Mouse (Mus musculus) adrenal gland, postnatal 36 days (tissue): ENCODE measurements at regions not wholly inside any gene's neighbourhood (a gene's known extent, or its start where the extent isn't known, plus 50 kb on each side); places are given as distances from the start of the nearest gene placed in this dataset.

ENCODE experiments used
- DNase-seq, 2 experiments: peaks; one replicate each; pipeline ENCODE4 v3.0.0; 2021; ENCODE audit warnings: mixed read lengths in 1 of 2

DNA sequence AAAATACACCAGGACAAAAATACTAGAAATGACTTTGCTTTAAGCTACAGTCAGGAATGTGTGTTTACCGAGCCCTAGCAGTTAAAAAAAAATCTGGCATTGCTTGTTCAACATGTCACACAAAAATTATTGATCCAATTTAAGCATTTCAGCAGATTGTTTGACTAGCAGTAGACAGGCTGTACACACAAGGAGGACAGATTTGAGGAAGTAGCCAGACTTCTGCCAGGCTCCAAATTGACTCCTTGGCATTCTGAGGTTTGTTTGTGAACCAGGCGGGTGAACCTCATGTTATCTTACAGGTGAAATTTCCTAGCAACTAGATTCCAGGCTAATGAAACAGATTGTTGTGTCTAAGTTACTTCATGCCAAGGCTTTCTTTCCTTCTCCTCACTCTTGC is 348.8 kb downstream of the Hs3st3b1 start:
- DNase-seq: no peak

GRCm38 (mm10) chr11:63583321-63583720 is 338.8 kb downstream of the Hs3st3b1 start:
- DNase-seq: no peak

DNA sequence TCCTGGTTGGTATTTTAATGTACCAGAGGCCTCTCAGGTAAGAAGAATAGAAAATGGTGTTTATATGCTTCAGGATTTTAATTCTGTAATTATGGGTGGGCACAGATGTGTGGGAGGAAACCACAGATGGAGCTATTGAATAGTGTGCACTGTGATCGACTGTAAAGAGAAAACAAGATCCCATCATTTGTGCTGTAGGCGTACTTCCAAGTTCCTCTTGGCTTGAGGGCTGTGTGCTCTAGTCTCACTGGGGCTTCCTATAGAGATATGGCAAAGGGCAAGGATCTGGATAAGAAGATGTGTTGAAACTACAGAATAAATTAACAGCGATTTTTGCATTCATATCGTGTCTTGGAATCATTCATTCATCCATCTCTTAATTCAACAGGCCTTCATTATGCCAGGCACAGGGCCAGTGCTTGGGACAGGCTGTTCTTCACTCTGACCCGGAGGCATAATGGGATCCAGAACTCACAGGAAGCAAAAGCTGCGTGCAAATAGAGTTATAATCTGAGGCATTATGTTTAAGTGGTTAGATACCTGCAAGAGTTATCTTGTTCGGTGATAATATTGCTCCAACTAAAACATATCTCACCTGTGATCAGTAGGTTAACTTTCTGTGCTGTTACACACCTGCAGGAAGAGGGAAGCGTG is 336.7 kb downstream of the Hs3st3b1 start:
- DNase-seq: no peak

DNA sequence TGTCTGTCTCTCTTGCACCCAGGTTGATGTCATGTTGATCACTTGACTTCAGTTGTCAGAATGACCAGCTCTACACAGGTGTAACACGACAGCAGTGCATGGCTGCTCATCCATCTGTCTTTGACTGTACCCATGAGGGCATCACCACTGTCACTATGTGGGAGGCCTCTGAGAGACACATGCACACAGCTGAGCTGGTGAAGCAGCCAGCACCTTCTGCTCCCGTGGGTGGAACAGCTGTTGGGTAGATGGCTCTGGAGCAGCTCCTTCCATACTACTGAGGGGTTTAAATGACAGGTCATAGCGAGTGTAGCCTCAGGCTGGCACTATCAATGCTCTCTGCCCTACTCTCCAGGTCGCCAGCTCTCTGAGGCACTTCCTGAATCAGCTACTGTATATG is 301.9 kb downstream of the Hs3st3b1 start:
- DNase-seq: no peak

- no peak for DNase-seq
These were observed 291.8 kb downstream of the Hs3st3b1 start for GRCm38 (mm10) chr11:63630336-63630735.

- DNase-seq: no peak
These were observed 265.0 kb downstream of the Hs3st3b1 start for GRCm38 (mm10) chr11:63657057-63657456.

- DNase-seq: no peak
These were observed 256.7 kb downstream of the Hs3st3b1 start for GRCm38 (mm10) chr11:63665268-63665934.

GRCm38 (mm10) chr11:63670477-63670876 is 251.6 kb downstream of the Hs3st3b1 start:
- DNase-seq: no peak

DNA sequence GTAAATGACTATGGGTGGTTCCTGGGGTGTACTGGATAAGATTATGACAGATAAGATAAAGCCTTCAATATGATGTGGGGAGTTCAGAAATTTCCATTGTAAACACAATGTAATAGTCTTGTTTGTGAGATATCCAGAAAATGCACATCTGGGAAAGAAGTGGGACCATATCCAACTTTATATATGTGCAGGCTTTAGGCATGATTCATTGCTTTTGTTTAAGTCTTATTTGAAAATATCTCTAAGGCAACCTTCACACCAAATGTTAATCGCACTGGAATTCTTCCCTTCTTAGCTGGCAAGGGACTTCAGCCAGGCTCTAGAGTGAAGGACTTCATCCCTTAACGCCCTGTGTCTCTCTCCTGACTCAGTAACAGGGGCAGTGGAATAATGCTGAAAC is 250.3 kb downstream of the Hs3st3b1 start:
- DNase-seq: no peak

DNA sequence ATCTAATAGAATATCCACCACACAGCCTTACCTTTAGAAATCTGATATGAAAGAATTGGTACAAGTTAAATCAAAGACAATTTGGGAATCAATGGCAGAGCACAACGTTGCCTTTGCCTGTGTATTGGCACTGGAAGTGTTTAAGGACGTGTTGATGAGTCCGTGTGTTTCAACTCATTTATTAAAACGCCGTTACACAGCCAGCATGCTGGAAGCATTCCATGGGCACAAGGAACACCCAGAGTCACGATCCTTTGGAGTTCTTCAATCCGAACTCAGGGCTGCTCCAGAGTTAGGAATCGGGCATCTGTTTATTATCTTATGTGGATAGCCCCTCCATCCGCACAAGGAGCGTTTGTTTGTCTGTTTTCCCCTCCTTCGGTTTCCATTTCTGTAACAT is 244.2 kb downstream of the Hs3st3b1 start:
- no peak for DNase-seq

DNA sequence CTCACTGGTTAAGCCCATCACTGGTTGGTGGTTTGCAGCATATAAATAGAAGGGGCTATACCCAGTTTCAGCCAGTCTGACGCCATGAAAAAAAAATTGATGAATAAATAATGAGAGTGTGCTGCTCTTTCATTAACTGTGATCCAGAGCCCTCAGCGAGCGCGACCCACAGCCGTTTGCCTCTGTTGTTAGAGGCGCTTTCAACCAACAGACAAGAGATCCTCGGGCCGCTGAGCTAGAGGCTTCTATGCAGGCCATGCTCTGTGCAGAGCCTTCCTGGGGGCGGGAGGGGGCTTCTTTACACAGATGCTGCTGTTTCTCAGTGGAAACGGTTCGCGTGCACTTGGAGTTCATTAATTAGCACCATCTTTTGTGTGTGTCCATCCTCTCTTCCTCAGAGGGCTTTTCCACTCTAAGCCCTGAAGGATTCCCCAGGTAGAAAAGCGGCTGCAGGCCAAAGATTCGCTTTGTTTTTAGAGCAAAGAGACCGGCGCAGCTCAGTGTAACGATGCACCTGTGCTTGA is 243.6 kb downstream of the Hs3st3b1 start:
- DNase-seq: no peak

- no peak for DNase-seq
These were observed 242.6 kb downstream of the Hs3st3b1 start for GRCm38 (mm10) chr11:63679491-63679890.

DNA sequence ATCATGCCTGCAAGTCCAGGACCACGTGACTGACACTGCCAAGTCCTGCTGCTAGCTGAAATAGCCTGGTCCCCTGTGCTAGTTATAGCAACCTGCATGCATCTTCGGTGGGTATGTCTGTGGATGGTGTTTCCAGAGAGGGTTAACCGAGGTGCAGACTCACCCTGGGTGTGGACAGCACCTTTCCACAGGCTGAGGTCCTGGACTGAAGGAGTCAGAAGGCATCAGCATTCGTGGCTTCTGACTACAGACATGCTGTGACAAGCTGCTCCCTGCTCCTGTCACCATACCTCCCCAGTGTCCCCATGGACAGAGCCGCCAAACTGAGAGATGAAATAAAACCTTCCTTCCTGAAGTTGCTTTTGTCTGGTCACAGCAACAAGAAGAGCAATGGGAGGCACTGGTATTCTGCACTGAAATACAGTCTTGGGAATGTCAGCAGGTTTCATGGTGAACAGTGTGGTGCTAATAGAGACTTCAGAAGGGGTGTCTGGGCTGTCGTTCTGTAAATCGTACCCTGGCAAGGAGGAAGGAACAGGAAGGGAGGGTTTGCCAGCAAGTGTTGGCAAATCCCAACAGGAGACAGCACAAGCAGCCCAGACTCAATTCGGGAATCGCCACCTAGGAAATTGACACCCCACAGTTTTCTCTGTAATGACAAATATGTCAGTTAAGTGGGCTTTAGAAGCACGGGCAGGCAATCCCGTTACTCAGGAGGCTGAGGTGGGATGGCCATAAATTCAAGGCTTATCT is 237.7 kb downstream of the Hs3st3b1 start:
- DNase-seq: no peak

DNA sequence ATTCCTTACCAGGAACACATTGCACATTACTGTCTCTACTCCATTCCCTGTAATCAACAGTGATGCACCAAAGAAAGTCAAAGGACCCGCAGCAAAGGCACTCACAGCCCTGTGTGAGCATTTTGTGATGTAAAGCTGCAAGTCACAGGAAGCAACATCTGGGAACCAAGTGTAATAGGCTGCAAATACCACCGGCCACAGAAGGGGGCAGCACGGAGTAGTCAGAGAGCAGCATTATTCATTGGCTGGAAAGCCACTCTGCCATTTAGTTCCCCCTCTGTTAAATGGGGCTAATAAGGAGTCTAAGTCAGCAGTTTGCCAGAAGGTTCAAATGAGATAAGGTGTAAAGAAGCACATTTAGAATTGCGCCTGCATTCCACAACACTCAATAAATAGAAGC is 231.0 kb downstream of the Hs3st3b1 start:
- DNase-seq: peak in 1 of 2 experiments; percentile 46

DNA sequence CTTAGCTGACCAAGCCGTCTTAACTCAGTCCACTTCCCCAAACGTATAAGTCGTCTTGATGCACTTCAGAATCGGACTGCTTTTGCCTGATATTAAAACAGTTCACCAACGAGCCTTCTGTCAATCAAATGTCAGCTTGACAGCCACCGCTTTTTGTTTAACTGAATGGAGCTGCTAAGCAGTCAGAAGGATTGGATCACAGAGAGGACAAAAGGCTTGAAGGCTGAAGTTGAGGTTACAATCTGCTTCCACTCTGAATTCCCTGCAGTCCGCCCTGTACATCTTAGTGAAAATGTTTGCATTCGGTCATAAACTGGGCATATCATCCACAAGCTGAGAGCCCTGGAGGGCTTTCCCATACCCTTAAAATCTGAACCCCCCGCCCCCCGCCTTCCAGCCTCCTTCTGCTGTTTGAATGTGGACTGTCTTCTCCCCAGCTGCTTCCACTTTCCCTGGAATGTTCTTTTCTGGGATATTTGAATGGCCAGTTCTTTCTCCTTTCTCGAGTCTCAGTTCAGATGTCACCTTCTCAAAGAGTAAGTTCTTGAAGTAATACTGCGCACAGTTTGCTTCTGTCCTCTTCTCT is 217.0 kb downstream of the Hs3st3b1 start:
- no peak for DNase-seq

DNA sequence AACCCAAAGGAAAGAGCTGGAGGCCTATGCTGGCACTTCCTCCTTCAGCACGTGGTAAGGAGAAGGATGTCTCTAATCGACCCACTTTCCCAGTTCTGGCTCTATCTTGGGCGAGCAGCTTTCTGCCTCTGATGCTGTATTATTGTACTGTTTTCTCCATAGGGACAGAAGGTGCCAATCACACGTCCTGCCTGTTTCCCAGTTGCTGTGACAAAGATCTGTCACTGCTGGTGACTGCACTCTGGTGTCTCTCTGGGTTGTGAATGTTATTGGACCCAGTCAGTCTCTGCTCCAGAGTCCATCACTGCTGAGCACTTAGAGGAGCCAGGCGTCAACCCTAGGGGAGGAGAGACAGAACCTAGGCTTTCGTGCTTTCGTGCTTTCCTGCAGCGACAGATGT is 216.0 kb downstream of the Hs3st3b1 start:
- DNase-seq: no peak

DNA sequence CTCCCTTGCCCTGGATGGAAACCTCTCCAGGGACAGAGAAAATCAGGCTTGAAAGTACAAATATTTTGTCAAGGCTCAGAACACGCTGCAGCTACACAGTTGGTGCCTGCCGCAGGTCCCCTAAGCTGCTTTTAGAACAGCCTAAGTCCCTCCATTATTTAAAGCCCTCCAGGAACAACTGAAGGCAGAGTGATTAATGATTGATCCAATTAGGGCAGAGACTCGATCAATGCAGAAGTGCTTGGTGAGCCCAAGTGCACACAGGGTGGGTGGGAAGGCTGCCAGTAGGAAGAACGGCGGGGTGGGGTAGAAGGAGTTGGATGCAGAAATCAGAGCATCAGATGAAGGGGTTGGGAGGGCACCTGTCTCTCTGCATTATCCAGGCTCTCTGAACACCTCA is 215.0 kb downstream of the Hs3st3b1 start:
- DNase-seq: no peak

DNA sequence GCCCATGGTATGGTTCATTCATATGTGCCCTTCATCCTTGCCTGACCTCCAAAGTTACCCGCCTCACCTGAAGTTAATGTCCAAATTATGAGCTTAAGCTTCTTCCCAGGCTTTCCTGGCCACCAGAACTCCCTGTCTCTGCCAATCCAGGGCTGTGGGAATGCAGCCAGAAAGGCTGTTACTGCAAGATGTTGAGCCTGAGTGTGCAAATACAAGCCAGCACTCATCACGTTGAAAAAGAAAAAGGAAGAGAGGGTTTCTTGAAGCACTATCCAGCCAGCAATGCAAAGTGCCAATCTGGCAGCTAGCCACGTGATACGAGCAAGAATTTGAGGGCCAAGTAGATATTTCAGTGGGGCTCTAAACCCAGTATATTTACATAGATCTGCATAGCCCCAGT is 213.7 kb downstream of the Hs3st3b1 start:
- peak in 1 of 2 experiments; percentile 1 for DNase-seq

DNA sequence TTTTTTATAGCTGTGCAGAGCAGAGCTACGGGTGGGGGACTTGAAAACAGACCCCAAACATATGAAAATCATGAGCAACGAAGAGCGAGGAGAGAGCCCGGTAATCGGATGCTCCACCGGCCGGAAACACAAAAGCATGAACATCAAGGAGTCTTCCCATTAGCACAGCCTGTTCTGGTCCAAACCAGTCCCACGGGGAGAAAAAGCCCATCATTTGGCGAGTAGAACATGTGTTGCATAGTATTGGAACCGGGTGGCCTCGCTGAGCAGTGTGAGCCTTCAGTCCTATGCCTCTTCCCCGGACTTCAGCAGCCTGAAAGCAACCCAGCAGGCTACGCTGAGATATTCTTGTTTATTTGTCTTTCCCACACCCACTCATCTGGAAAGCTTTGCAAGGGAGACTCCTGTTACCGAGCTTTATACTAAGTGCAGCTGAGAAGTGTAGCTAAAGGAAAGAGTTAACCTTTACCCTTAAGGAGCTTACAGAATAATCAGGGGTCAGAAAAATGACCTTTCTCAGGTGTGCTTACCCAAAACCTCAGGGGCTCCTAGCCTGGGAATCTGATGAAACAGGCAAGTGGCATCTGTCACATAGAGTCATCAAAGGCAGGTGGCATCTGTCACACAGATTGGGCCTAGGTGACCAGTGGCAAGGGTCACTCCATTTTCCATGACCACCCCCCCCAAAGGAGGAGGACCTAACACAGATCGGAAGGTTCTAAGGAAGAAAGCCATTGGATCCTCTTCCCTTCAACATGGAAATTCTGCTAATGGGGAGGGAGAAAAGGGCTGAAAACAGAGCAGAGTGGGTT is 209.8 kb downstream of the Hs3st3b1 start:
- no peak for DNase-seq

- no peak for DNase-seq
These were observed 199.8 kb downstream of the Hs3st3b1 start for GRCm38 (mm10) chr11:63722261-63722660.

- no peak for DNase-seq
These were observed 191.2 kb downstream of the Hs3st3b1 start for GRCm38 (mm10) chr11:63730880-63731279.

DNA sequence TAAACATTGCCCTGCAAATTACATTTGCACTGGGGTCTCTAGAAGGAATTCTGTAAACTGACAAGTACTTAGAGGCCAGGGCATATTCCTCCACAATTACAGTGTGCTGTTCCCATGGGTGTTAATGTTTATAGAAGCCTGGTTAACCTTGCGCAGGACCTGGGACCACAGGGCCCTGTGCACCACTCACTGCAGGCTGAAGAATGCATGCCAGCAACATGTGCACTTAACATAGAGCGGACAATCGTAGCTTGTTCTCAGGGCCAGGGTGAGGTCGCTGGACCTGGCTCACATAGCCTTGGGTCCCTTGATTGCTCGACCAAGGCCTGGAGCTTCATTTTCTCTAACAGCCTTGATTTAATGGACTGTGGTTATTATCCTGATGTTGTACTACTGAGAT is 168.8 kb downstream of the Hs3st3b1 start:
- no peak for DNase-seq
